Mouse (Mus musculus) heart, embryonic 14.5 days (tissue): ENCODE data around the gene Gm12184. TPM values are rescaled to one million over a fixed set of nuclear protein-coding genes. Genes with fewer than 3 reads are reported as not detected.

Experiments used
- ATAC-seq: fragments of 200-750 bp; cut with Nextera tagmentation; 2 replicates; pipeline ENCODE4 v1.8.0; 2017; ENCODE audit warnings: low read depth, moderate TSS enrichment; ENCODE audit not compliant: insufficient number of reproducible peaks, insufficient read depth, low FRiP score
- H3K27ac ChIP-seq, 2 experiments: fragments of 200-500 bp in 1 of 2; fragments of 300-500 bp in 1 of 2; sonication (generic) in 1 of 2; replicated peaks in 1 of 2; 2 replicates each; pipeline ENCODE4 v1.5.1; 2012 to 2014; ENCODE audit warnings: low read depth in 2 of 2, low read length in 2 of 2, control low read depth in 1 of 2, mild to moderate bottlenecking in 1 of 2, mixed read lengths in 1 of 2; ENCODE audit not compliant: control insufficient read depth in 1 of 2, insufficient read depth in 1 of 2
- H3K27me3 ChIP-seq: fragments of 300-500 bp; sonication (generic); 2 replicates; pipeline ENCODE4 v1.6.1; 2014; ENCODE audit warnings: mild to moderate bottlenecking, low read length, control low read depth; ENCODE audit not compliant: control insufficient read depth, insufficient read depth
- H3K36me3 ChIP-seq: fragments of 300-500 bp; sonication (generic); 2 replicates; pipeline ENCODE4 v1.6.1; 2014; ENCODE audit warnings: mild to moderate bottlenecking, control low read depth, low read length, mixed read lengths; ENCODE audit not compliant: control insufficient read depth, insufficient read depth
- H3K4me1 ChIP-seq, 2 experiments: fragments of 200-500 bp in 1 of 2; fragments of 300-500 bp in 1 of 2; sonication (generic) in 1 of 2; 2 replicates each; pipeline ENCODE4 v1.6.1; 2012 to 2014; ENCODE audit warnings: low read length in 2 of 2, control low read depth in 1 of 2, mixed read lengths in 1 of 2; ENCODE audit not compliant: control insufficient read depth in 2 of 2, insufficient read depth in 2 of 2
- H3K4me2 ChIP-seq: fragments of 300-500 bp; sonication (generic); 2 replicates; pipeline ENCODE4 v1.6.1; 2014; ENCODE audit warnings: mild to moderate bottlenecking, low read length
- H3K4me3 ChIP-seq, 2 experiments: fragments of 200-500 bp in 1 of 2; fragments of 300-500 bp in 1 of 2; sonication (generic) in 1 of 2; 2 replicates each; pipeline ENCODE4 v1.5.1; 2012 to 2014; ENCODE audit warnings: low read length in 2 of 2, mild to moderate bottlenecking in 2 of 2, control low read depth in 1 of 2, low read depth in 1 of 2, moderate library complexity in 1 of 2; ENCODE audit not compliant: control insufficient read depth in 1 of 2, insufficient read depth in 1 of 2
- H3K9ac ChIP-seq: fragments of 300-500 bp; sonication (generic); 2 replicates; pipeline ENCODE4 v1.6.1; 2014; ENCODE audit warnings: mild to moderate bottlenecking, low read length
- H3K9me3 ChIP-seq: fragments of 300-500 bp; sonication (generic); 2 replicates; pipeline ENCODE4 v1.6.1; 2016; ENCODE audit warnings: low read length, control low read depth; ENCODE audit not compliant: control insufficient read depth
- WGBS: fragments of 180-500 bp; shearing (Covaris S2); extraction: QIAGEN DNeasy Blood & Tissue Kit; methylation state at CpG from one replicate; pipeline ENCODE4 v1.1.7; 2014; 5-methylcytosine and 5-hydroxymethylcytosine counted together
- polyA plus RNA-seq: library from polyadenylated mRNA; unstranded; fragments of >200 nt; fragmentation: Nextera tagmentation; extraction: Ambion mirVana; gene quantifications from 2 replicates; pipeline ENCODE4 v1.2.1, GENCODE M21; 2014

Gene Gm12184
- polyA plus RNA-seq, 1 experiment from 2014 or later, result 5.7 TPM

DNA sequence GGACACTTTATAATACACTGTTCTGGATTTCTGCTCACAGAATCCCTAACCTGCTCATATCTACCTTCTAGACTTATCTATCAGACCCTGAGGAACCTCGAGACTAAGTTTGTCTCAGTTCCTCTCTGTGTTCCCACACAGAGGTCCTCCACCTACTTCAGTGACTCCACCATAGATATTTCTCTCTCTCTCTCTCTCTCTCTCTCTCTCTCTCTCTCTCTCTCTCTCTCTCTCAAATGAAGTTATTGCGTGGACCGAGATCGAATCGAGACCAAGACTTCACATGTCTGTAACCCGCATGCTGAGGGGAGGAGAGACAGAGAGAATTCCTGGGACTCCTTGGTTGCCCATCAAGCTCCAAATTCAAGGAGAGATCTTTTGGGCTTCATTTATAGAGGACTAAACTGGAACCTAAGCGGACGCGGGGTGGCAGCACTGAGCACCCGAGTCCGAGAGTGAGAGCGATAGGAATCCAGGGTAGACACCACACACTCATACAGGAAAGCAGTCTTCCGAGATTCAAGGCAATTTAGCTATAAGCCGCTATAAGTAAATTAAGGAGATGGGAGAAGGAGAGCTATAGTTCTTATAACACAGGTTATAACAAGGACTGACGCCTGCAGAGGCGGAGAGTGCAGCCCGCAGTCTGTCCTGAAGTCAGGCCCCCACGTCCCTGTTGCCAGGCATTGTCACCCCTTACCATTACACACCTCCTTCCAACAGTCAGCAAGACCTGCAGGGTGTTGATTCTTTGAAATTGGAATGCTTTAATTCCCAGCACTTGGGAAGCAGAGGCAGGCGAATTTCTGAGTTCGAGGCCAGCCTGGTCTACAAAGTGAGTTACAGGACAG lies 36.3 kb downstream of the Gm12184 start:
- peak overlapping the region; percentile 1 to 28; a peak in 3 of 4 replicates for H3K4me3 ChIP-seq
- 17% methylated on average over 20 of the region's 20 CpGs for WGBS
- H3K27me3 ChIP-seq, result no peaks in the 10 kb centered on the region

DNA sequence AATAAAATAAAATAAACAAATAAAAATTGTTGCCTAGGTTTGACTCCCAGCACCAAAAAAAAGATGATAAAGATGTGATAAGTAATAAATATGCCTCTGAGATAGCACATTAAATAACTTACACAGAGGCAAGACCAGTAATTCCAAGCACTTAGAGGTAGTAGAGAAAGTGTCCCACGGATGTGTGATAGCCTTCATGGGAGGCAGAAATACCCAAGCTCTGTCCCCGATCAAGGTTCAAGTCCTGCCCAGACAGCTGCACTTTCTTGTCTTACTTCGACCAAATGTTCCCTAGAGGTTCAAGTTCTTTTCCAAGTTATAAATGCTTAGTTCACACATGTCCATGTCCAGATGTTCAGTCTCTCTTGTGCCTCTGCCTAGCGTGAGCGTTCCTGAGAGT lies 37.2 kb downstream of the Gm12184 start:
- Histone ChIP-seq H3K4me3 (no peak overlapping the region), H3K36me3 (no peaks in the 10 kb centered on the region), H3K9ac (no peak overlapping the region), H3K9me3 (no peaks in the 10 kb centered on the region), H3K4me2 (peak overlapping the region; percentile 69; the same call in 1 of the 2 replicates), H3K27me3 (no peaks in the 10 kb centered on the region), H3K27ac (no peak overlapping the region), H3K4me1 (peaks cover 4 to 9% of the 10 kb centered on the region in 2 experiments; a peak in 3 of 4 replicates)
- 79% methylated on average over 5 of the region's 5 CpGs for WGBS
- no peak for ATAC-seq

More for the DNA sequence above, 36.3 kb downstream of the Gm12184 start:
- Histone ChIP-seq H3K36me3 (no peaks in the 10 kb centered on the region), H3K9me3 (no peaks in the 10 kb centered on the region), H3K27ac (no peak overlapping the region), H3K4me1 (peaks cover 4 to 9% of the 10 kb centered on the region in 2 experiments; a peak in 3 of 4 replicates), H3K9ac (peak overlapping the region; percentile 62), H3K4me2 (peak overlapping the region; percentile 65)
- ATAC-seq, result 0 out of 2 replicates have a peak, but pooled peaks have one; percentile 46

DNA sequence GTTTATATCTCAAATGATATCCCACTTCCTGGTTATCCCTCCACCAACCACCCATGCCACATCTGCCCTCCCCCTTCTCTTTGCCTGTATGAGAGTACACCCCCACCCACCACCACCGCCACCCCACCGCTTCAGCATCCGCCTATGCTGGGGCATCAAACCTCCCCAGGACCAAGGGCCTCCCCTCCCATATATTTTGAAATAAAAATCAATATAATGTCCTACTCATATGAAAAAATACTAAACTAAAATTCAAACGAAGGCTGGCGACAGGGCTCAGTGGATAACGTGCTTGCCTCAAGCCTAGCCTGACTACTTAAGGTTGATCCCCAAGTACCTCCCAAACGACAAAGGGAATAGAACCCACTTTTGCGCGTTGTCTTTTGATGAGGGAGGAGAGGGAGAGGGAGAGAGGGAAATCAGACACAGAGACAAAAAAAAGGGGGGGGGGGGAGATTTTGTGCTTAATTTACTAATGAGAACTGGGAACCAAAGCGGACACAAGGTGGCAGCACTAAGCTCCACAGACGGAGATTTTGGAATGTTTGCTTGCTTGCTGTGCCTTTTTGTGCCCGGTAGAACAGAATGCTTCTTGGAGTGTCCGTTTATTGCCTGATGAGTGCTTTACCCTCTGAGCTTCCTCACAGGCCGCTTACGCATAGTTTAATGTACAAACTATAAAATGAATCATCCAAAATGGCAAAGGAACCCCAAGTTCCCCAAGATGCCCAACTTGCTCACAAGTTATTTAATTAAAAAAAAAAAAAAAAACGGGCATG lies 38.0 kb downstream of the Gm12184 start:
- H3K27me3 ChIP-seq, result no peaks in the 10 kb centered on the region
- H3K36me3 ChIP-seq, result no peaks in the 10 kb centered on the region
- peak overlapping the region; percentile 69 for H3K4me2 ChIP-seq
- ATAC-seq, result no peak
- H3K4me3 ChIP-seq, result peak overlapping the region; percentile 39 to 47
- no peaks in the 10 kb centered on the region for H3K9me3 ChIP-seq
- peaks cover 4 to 9% of the 10 kb centered on the region in 2 experiments; a peak in 3 of 4 replicates for H3K4me1 ChIP-seq
- H3K9ac ChIP-seq, result peak overlapping the region; percentile 66
- no peak overlapping the region for H3K27ac ChIP-seq
- 9% methylated on average over 16 of the region's 16 CpGs for WGBS

DNA sequence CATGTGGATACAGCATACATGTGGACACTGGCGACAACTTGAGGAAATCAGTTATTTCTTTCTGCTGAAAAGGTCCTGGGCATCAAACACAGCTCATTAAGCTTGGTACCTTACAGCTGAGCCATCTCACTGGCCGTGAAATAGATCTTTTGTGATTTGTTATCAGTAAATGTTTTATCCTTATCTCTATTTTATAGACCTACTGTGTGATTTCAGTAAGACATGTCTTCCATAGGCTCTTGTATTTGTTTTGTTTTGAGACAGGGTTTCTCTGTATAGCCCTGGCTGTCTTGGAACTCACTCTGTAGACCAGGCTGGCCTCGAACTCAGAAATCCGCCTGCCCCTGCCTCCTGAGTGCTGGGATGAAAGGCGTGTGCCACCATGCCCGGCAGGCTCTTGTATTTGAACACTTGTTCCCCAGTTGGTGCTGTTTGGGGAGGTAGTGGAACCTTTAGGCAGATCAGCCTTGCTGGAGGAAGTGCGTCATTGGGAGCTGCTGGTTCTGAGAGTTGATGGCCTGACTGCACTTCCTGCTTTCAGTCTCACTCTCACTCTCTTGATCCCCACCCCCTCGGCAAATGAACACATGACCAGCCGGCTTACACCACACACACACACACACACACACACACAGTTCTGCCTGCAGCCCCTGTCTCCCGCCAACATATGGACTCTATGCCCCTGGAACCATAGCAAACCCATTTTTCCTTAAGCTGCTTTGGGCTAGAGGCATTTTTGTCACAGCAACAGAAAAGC lies 38.8 kb downstream of the Gm12184 start:
- no peak for ATAC-seq
- Histone ChIP-seq H3K4me2 (peak overlapping the region; percentile 69), H3K9ac (no peak overlapping the region; the same call in 1 of the 2 replicates), H3K4me3 (peak overlapping the region in 1 of 2 experiments; percentile 39; a peak in 2 of 4 replicates), H3K4me1 (peaks cover 4 to 9% of the 10 kb centered on the region in 2 experiments; a peak in 3 of 4 replicates), H3K36me3 (no peaks in the 10 kb centered on the region), H3K27me3 (no peaks in the 10 kb centered on the region), H3K27ac (no peak overlapping the region; a peak in 1 of 4 replicates), H3K9me3 (no peaks in the 10 kb centered on the region)
- WGBS, result 44% methylated on average over 10 of the region's 10 CpGs

DNA sequence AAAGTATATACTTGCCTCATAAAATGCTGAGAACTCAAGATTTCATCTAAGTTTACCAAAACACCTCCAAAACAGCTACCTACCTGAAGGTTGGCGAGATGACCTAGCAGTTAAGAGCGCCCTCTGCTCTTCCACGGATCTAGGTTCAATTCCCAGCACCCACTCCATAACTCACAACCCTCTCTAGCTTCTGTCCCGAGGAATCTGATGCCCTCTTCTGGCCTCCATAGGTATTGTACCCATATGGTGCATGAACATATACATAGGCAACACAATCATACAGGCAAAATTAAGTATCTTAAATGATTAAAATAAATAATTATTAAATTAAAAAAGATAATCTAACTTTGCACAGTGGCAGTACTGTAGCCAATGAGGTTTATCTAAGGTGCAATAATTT lies 44.2 kb downstream of the Gm12184 start:
- no peak overlapping the region for H3K27ac ChIP-seq
- no peak for ATAC-seq
- H3K27me3 ChIP-seq, result no peaks in the 10 kb centered on the region
- no peaks in the 10 kb centered on the region for H3K9me3 ChIP-seq
- no peak overlapping the region for H3K4me3 ChIP-seq
- no peak overlapping the region for H3K4me2 ChIP-seq
- no peaks in the 10 kb centered on the region for H3K36me3 ChIP-seq
- H3K9ac ChIP-seq, result no peak overlapping the region
- WGBS, result 83% methylated on average over 4 of the region's 4 CpGs
- no peaks in the 10 kb centered on the region for H3K4me1 ChIP-seq

DNA sequence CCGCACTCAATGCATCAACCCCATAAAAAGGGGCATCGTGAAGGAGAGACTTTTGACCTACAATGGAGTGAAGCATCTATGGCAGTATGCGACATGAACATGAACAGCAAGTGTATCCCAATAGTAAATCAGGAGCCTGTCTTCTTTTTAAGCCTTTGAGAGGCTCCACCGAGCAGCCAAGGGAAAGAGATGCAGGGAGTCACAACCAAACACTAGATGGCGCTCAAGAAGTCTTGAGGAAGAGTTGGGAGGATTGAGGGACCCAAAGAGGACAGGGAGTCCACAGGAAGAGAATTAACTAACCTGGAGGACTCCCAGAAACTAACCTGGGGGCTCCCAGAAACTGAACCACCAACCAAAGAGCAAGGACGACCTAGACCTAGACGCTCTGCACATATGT lies 47.0 kb downstream of the Gm12184 start:
- no peaks in the 10 kb centered on the region for H3K27me3 ChIP-seq
- no peak for ATAC-seq
- H3K27ac ChIP-seq, result no peak overlapping the region
- 33% methylated on average over 7 of the region's 7 CpGs for WGBS
- no peaks in the 10 kb centered on the region for H3K4me1 ChIP-seq
- H3K9me3 ChIP-seq, result no peaks in the 10 kb centered on the region
- no peak overlapping the region for H3K4me2 ChIP-seq
- no peaks in the 10 kb centered on the region for H3K36me3 ChIP-seq
- no peak overlapping the region for H3K9ac ChIP-seq
- no peak overlapping the region for H3K4me3 ChIP-seq

DNA sequence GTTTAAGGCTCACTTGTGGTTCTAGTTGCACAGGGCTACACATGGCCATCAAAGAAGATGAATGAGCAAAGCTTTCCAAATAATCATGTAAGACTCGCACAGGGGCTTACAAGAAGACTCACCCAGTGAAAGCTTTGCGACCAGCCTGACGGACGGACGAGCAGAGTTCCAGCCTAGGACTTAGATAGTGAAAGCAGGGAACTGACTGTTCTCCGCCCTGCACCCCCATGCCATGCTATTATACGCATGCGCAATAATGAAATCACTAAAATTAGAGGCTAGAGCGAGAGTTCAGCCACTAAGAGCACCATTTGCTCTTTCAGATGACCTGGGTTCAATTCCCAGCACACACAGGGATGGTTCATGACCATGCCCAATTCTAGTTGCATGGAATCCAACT lies 49.2 kb downstream of the Gm12184 start:
- WGBS, result 89% methylated on average over 9 of the region's 9 CpGs
- Histone ChIP-seq H3K9ac (no peak overlapping the region), H3K4me1 (no peaks in the 10 kb centered on the region)

More for the DNA sequence above, 49.2 kb downstream of the Gm12184 start:
- no peak overlapping the region for H3K4me3 ChIP-seq
- no peaks in the 10 kb centered on the region for H3K9me3 ChIP-seq
- ATAC-seq, result no peak
- no peak overlapping the region for H3K27ac ChIP-seq
- no peak overlapping the region for H3K4me2 ChIP-seq
- no peaks in the 10 kb centered on the region for H3K36me3 ChIP-seq
- H3K27me3 ChIP-seq, result no peaks in the 10 kb centered on the region
